Mouse (Mus musculus) R1 (cell line): ENCODE results near the gene Ssx9.
"Not testable (repeated sequence)": the region's sequence is repeated elsewhere in the genome, so short reads cannot be mapped to it uniquely, and the experiment has no call there.

Experiments
- DNase-seq: peaks from one replicate; pipeline ENCODE4 v3.0.0-alpha.2; 2018; ENCODE audit warnings: low read depth, low spot score

The Ssx9 gene

GRCm38 (mm10) chrX:8748132-8748531 is at the start of gene Ssx9:
TSS of gene Ssx9 (plus strand) at chrX:8748432.
- DNase-seq = not testable (repeated sequence)

GRCm38 (mm10) chrX:8732907-8733306 is 15.3 kb upstream of the Ssx9 start:
- DNase-seq = peak; percentile 82

GRCm38 (mm10) chrX:8803391-8803790 is 55.2 kb downstream of the Ssx9 start, which contains the start of gene Ssxb5:
TSS of gene Ssxb5 (plus strand) at chrX:8803691.
- DNase-seq = not testable (repeated sequence)
